Mouse (Mus musculus) activated CD4-positive, CD25-positive, alpha-beta regulatory T cell, adult 4 months (primary cell): Measurements from ENCODE around the gene Pax7. TPM values are rescaled to one million over a fixed set of nuclear protein-coding genes. Genes with fewer than 3 reads are reported as not detected.

Experiments
- ATAC-seq: one replicate; pipeline ENCODE4 v1.8.0; 2017
- polyA plus RNA-seq, 2 experiments: library from polyadenylated mRNA; unstranded; fragments of 100-300 nt; shearing (Covaris generic); gene quantifications; one replicate each; pipeline ENCODE4 v1.2.1; 2017

The Pax7 gene
- polyA plus RNA-seq, 2 experiments from 2014 or later: not detected

DNA sequence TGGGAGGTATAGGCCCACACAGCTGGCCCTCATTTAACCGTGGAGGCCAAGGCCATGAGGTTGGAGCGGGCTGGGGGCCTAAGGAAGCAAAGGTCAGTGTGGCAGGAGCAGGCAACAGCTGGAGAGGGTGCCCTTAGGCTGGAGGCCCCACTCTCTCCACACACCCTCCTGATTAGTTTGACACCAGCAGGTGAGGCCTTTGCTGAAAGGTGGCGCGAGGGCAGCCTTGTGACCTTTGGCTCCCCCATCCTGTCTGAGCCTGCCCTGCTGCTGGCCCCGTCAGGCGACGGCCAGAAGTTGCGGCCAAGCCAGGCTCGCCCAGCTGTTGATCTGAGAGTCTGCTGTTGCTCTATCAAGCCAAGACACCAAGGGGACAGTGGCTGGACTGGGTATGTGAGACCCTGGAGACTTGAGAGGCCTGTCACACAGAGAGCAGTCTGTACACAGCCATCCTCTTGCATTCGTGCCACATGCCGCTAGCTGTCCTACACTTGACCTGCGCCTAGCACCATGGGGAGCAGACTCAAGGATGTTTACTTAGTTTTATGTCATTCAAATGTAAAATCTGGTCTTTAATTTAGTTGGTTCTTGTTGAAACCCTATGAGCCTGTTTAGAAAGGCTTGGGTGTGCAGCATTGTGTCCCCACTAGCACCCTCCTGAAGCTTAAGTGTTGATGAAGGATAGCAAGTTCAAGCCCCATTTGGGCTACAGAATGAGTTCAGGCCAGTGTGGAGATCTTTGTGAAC is 86.0 kb downstream of the Pax7 start:
- ATAC-seq: no peak

DNA sequence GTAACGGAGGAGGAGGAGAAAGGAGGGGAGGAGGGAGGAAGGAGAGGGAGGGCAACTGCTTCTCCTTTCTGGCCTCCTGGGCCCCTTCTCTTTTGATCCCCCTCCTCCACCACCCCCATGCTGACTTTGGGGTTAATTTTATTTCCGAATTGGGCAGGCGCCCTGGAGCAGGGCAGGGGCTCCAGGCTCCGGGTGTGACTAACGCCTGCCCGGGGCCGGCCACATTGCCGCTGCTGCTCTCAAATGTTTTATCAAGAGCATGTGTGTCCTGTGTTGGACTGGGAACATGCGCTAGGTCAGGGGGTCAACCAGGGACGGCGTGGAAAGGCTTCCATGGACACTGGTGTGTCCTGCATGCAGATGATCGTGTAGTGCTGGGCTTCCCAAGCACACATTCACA is 87.2 kb downstream of the Pax7 start:
- ATAC-seq: no peak

DNA sequence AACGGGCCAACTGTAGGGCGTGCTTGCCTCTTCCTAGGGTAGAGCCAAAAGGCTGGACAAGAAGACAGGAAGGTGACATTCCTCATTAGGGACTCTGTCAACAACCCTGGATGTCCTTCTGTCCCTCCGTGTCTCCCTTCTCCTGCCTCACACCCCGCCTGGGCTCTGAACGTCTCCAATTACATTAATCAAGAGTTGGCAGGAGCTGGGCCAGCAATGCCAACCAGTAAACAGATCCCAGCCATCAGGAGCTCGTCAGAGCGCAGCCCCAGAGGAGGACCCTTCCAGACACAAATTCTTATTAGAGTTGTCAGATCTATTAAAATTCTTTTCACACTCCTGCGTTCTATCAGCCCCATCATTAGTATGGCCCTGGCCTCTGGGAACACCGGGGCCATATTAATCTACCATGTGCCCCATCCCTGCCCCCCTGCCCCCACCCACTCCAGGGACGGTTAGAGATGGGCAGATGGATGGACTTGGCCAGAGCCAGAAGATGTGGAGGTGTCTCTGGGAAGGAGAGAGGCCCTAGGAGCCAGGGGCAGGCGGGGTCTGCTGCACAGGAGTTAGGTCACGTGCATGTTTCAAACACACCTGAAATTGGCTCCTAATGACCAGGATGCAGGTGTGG is 88.4 kb downstream of the Pax7 start:
- no peak for ATAC-seq

DNA sequence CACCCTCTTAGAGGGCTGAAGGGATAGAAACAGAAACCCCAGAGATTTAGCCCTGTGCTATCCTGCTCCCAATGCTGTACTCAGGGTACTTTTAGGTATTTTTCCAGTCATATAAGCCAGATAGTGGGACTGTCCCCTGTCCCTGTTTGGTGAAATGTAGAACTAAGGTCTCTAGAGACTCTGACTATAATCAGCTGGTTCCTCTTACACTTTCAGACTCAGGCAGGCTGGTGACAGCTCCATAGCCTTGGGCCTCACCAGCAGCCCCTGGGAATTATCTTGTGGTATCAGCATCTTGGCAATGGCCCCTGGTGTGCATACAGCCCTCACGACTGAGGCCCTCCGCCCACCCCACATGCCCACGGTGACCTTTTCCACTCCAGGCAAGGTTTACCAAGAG is 89.7 kb downstream of the Pax7 start:
- ATAC-seq: no peak

DNA sequence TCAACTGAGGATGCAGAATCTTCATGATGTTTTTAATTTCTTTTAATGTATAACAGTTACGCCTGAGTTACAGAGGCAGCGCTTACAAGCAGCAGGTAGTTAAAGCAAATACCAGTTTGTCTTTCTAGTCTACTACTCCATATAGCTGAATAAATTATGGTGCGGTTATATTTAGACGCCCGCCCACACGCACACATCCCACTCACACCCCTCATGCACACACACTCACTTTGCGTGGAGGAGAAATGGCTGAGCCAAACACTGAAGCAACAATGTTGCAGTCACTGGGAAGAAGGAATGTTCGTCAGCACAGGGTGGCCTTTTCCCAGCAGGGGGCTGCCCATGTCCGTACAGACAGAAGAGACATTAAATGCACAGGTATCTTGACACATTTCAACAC is 96.3 kb downstream of the Pax7 start:
- no peak for ATAC-seq

DNA sequence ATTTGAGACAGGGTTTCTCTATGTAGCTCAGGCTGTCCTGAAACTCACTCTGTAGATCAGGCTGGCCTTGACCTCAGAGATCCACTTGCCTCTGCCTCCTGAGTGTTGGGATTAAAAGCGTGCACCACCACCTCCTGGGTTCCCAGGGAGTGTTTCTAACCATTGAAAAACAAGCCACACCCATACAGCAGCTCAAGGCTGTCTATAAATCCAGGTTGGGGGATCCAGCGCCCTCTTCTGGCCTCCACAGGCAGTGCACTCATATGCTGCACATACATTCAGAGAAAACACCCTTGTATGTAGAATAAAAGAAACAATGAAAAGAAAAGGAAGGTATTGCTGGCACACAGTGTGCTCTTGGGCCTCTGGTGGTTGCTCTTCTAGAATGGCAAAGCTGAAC is 106.2 kb downstream of the Pax7 start:
- no peak for ATAC-seq

DNA sequence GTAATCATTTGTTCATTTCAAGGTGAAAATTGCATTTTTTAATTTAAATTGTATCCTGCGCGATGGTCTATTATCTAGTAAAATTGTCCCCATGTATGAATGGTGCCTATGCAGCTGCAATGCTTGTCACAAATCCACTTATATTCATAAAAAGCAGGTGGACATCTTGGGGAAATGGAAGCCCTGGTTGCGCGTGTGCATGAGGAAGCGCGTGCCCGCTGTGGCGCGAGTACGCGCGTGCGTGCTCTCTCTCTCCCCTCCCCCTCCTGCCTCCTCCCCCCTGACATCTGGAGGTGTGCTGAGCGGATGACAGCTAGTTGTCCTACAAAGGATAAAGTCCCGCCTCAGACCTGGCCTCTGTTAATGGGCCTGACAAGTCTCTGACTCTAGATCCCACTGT is 107.9 kb downstream of the Pax7 start:
- ATAC-seq: no peak

DNA sequence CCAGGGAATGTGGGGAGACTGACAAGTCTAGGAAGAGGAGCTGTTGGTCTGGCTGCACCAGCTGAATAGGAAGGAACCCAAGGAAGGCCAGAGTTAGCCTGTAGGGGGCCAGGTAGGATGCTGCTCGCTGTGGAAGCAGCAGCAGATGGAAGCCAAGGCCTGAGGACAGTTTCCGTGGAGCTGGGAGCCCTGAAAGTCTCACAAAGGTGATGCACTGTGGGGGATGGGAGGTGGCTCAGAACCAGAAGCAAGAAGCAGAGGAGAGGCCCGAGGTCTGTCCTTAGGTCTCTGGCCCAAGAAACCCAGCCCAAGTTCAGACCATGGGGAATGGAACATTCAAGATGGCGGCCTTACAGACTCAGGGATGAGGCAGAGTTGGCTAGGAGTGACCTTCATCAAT is 109.0 kb downstream of the Pax7 start:
- ATAC-seq: no peak

DNA sequence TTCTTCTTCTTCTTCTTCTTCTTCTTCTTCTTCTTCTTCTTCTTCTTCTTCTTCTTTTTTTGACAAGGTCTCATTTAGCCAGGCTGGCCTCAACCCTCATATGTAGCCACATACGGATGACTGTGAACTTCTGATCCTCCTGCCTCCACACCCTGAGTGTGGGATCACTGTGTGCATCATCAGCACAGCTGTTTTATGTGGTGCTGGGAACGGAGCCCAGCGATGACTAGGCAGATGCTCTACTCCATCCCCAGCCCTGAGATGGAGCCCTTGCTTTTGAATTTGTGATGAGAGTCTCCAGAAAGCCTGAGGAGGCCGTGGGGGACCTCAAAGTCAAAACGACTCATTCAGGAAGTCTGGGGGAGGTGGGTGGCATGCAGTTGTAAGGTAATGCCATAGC is 114.3 kb downstream of the Pax7 start:
- no peak for ATAC-seq

DNA sequence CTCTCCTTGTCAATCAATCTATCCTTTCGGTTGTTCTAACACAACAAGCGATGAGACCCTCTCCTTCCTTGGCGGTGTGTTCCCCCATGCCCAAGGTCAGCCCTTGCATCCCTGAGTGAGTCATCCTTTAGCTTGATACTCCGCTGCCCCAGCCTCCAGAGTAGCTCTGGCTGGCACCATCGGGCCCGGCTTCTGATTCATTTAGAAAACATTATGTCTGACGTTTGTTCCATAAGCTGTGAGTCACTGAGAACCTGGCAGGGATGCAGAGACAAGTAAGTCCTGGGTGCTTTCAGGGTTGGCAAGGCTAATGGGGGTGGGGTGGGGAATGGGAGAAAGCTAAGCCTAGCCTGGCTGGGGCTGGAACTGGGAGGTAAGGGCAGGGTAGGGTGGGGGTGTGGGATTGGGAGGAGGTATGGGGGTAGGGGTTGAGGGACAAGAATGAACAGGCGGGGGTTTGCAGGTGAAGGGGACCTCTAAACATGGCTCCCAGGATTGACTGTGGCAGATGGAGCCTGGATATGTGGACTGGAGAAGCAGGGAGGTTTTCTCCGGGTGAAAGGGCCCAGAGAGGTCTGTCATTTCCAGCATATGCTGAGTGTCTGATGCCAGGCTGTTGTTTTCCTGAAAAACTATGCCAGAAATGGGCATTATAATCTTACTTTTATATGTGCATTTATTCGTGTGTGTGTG is 116.7 kb downstream of the Pax7 start:
- ATAC-seq: no peak

DNA sequence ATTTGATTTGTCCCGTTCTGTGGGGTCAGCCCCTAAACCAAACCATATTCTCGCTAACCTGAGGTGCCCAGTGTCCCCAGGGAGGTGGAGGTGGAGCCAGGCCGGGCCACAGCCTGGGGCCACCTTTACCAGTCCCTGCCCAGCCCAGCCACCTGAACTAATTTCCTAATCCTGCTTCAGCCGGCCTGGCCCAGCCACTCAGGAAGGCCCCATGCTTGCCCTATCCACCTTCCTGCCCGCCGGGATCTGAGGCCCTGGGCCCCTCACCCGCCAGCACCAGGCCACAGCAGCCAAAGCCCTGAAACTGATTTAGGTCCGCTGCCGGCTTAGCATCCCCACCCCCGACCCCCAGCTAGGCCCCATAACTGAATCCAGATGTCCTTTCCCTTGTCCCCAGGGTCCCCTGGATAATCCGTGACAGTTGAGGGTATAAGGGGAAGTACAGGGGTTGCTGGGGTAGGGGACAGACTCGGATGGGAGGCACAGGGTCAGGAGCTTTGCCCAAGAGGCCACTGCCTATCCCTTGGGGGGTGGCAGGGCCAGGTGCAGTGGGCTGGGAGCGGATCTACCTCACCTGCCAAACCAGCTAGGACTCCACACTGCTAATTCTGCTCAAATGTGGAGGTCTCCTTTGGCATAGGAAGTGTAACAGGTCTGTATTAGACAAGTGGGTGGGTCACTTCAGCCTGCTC is 117.9 kb downstream of the Pax7 start:
- ATAC-seq: no peak

DNA sequence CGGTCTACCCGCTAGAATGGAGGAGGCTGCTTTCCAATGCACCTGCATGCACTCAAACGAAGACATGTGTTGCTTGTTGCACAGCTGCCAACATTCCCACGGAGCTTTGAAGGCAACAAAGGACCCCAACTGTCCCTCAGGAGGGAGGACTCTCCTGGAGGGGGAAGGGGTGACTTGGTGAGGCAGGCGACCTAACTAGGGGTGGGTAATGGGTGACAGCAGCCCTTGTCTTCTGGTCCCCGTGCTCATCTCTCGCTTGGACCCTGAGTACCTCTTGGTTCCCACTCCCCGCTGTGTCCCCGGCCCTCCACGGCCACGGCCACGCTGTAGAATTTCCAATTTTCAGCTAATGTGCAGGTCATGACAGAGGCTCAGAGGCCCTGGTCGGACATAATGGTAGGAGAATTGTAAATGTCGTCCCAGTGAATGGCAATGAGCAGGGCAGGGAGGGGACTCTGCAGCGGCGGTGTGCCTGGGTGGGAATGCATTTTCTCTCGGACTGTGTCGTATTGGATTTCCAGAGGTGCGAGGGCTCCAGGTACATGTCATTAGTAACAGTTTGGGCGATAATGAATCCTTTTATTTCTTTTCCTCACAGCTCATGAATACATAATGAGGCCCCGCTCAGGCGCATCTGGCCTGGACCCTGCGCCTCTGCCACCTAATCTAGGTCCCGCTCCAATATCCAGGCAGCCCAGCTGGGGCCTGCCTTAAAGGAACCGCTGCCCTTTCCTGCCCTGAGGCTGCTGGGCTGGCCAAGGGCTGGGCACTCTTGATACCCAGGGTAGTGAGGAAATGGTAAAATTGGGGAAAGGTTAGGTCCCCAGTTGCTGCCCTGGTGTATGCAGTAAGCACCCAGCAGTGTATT is 122.6 kb downstream of the Pax7 start:
- no peak for ATAC-seq

DNA sequence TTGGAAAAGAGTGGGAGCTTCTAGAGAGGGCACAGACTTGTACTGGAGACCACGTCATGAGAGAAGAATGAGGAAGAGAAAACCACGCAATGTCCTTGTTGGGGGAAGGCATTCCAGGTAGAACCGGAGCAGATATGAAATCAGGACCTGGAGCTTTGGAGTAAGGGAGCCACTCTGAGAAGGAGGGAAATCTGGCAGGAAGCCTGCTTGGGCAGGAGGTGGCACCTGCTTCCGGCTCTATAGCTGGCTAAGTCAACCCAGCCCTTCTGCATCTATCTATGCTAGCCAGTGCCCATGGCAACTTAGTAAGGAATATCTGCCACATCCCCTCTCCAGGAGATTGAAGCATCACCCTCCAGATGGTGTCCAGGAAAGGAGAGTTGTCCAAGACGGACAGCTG is 127.3 kb downstream of the Pax7 start:
- ATAC-seq: no peak

DNA sequence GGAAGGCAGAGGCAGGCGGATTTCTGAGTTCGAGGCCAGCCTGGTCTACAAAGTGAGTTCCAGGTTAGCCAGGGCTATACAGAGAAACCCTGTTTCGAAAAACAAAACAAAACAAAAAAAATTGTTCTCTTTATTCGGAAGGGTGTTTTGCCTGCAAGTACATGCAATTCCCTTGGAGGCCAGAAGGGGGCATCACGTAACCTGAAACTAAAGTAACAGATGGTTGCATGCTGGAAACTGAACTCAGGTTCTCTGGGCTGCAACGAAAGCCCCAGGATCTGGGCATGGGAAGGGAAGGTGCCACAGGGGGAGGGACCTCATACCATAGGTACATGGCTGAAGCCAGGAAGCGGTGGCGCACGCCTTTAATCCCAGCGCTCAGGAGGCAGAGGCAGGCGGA is 129.9 kb downstream of the Pax7 start:
- ATAC-seq: no peak

DNA sequence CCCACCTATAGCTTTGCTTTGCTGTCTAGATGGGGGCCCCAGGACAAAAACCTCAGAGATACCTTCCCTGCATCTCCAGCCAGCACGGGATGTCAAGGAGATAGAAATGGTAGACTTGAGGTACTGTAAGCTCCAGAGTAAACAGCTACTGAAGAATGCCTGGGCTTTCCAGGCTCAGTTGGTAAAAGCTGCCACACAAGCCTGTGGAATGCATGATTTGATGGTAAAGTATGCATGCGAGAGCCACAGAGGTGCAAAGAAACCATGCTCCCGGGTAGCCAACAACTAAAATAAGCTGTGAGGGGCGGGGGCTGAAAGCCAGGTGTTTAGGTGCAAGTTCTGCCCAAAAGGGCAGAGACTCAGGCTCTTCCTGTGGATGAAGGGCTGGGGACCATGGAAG is 130.4 kb downstream of the Pax7 start:
- ATAC-seq: no peak

DNA sequence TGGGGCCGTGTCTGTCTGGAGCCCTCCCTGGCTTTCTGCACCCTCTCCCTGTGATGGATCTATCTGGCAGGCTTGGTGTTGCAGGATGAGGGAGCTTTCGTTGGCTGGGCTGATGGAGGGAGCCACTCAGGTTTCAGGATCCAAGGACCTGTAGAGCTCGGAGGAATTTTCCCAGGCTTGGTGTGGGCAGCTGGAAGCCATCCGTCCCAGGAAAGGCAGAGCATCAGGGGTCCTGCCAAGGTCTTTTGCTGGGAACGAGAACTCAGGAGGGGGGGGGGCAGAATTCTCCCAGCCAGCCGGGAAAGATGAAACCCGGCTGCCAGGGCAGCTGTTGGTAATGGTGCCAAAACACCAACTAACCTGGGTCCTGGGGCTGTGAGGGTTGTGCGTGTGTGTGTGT is 134.7 kb downstream of the Pax7 start:
- ATAC-seq: no peak

DNA sequence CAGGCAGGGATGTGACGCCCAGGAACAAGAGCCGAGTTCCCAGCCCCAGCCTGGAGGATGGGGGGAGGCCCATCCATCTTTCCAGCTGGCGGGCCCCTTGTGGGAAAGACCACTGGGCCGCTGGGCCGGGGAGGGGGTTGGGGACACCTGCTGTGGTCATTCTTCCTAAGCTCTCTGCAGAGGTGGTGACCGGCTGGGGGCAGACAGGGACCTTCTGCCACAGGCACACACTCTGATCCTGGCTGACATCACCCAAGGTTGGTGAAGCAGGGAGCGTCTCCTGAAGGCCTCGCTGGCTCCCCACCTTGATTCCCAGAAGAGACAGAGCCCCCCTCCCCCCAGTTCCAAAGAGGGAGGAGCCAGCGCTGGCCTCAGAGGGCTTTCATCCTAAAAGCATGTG is 135.6 kb downstream of the Pax7 start:
- no peak for ATAC-seq

DNA sequence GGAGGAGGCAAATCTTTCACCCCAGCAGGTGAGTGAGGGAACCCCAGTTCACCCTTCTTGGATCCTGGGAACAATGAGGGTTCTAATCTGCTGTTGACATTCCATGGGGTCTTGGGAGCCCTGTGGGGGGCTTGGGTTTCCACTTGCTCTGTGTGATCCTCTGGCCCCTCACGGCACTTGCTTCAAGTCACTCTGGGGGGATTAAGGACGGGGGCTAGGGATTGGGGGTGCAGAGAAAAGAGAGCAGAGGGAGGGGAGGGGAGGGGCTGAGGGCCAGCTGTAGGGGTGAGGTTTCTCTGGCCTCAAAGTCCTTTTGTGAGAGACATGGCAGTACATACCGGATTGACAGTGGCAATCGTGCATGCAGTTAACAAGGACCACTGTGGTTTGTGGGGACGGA is 140.0 kb downstream of the Pax7 start:
- ATAC-seq: no peak

DNA sequence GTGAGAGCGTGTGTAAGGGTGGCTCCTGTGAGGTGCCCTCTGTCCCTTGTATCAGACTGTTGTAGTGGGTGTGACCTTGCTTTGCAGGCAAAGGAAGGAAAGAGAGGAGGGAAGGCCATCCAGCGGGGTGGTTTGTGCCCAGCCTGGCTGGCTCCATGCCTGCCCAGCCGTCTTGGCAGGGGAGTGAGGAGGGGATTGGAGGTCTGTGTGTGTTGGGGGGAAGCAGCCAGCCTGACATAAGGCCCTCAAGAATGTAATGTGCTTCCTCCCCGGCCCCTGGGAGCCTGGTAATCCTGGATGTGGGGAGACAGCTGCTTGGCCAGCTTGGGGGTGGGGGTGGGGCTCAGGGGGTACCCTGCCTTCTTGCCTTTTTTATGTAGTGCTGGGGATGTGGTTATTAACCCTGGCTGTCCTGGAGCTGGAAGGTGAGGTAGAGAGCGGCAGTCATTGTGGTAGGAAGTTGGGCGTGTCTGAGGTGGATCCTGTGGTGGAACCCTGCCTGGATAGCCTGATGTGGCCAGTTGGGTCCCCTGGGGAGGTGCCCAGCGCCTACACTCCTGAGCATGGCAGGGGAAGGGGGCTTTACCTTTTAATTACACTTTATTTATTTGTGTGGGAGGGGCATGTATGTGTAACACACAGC is 143.6 kb downstream of the Pax7 start:
- no peak for ATAC-seq

DNA sequence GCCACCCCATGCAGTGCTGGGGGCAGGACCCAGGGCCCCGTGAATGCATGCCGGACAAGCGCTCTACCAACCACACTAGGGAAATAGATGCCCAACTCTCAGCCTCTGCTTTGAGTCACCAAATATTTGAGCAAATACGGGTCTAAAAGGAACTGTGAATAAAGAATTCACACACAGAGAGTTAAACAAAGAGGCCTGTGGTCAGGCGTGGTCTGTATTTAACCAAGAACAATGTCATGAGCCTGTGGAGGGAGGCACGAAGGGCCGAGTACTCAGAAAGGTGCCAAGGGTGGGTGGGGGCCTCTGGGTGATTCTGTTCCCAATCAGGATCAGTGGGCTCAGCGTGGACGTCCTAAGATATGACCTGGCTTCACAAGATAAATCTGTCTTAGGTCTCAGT is 145.3 kb downstream of the Pax7 start:
- ATAC-seq: no peak
